Mouse (Mus musculus) lung, adult 2 months (tissue): Measurements from ENCODE around the gene Cisd1. TPM values are rescaled to one million over a fixed set of nuclear protein-coding genes. Genes with fewer than 3 reads are reported as not detected.
"Not testable (repeated sequence)": the region's sequence is repeated elsewhere in the genome, so short reads cannot be mapped to it uniquely, and the experiment has no call there.

Experiments
- DNase-seq: peaks from one replicate; pipeline ENCODE4 v3.0.0; 2022
- H3K4me1 ChIP-seq: fragments of 200-500 bp; 2 replicates; pipeline ENCODE4 v1.6.1; 2011; ENCODE audit warnings: low read length; ENCODE audit not compliant: control insufficient read depth, insufficient read depth
- H3K4me3 ChIP-seq: fragments of 200-500 bp; replicated peaks from 2 replicates; pipeline ENCODE3; 2011; ENCODE audit warnings: low read depth, mild to moderate bottlenecking, control low read depth, low read length; ENCODE audit errors: extremely low read depth
- CTCF ChIP-seq: fragments of 200-500 bp; IDR thresholded peaks from 2 replicates; pipeline ENCODE4 v1.5.1; 2011; ENCODE audit warnings: mild to moderate bottlenecking, low read length, control low read depth; ENCODE audit not compliant: insufficient read depth
- POLR2A ChIP-seq: fragments of 200-500 bp; IDR thresholded peaks from 2 replicates; pipeline ENCODE4 v1.6.1; 2011; ENCODE audit warnings: low read depth, mild to moderate bottlenecking, control low read depth, low read length, borderline replicate concordance; ENCODE audit errors: extremely low read depth
- WGBS: fragments of 180-500 bp; shearing (Covaris S2); methylation state at CpG from one replicate; pipeline ENCODE4 v1.1.7; 2018; 5-methylcytosine and 5-hydroxymethylcytosine counted together
- polyA plus RNA-seq: library from polyadenylated mRNA; depleted of rRNA; stranded (reverse); fragments of >200 nt; gene quantifications from 2 replicates; pipeline ENCODE4 v1.2.3, GENCODE M21; 2012; rRNA removed

The Cisd1 gene
- polyA plus RNA-seq: 35.7 and 40.6 TPM in 2 replicates

- DNase-seq: peak; percentile 89
- WGBS: under 1% methylated on average over 58 of the region's 60 CpGs
- H3K4me3 ChIP-seq: peak within 1 kb of the TSS; percentile 79
- TF ChIP-seq CTCF: no peak
- TF ChIP-seq POLR2A: no peak
- peaks cover 15% of the 10 kb centered on the region for H3K4me1 ChIP-seq
These were observed at the start of gene Cisd1 for GRCm38 (mm10) chr10:71344579-71345143. Cisd1 (minus strand) TSS chr10:71344954.

GRCm38 (mm10) chr10:71389311-71389710, 44.6 kb upstream of the Cisd1 start:
- TF ChIP-seq CTCF (no peak), POLR2A (no peak)
- Histone ChIP-seq H3K4me3 (no peak overlapping the region), H3K4me1 (no peaks in the 10 kb centered on the region)
- no peak for DNase-seq
- WGBS: 85% methylated on average over 5 of the region's 5 CpGs

GRCm38 (mm10) chr10:71384159-71385044, 39.6 kb upstream of the Cisd1 start:
- Histone ChIP-seq H3K4me1 (no peaks in the 10 kb centered on the region), H3K4me3 (no peak overlapping the region)
- DNase-seq: no peak
- 71% methylated on average over 19 of the region's 19 CpGs for WGBS
- TF ChIP-seq POLR2A (no peak), CTCF (no peak)

- not testable (repeated sequence) for H3K4me1 ChIP-seq, H3K4me3 ChIP-seq, DNase-seq
- 48% methylated on average over 6 of the region's 6 CpGs for WGBS
These were observed 38.8 kb upstream of the Cisd1 start for GRCm38 (mm10) chr10:71383552-71383924.

- no peak overlapping the region for H3K4me3 ChIP-seq
- WGBS: 65% methylated on average over 8 of the region's 8 CpGs
- no peaks in the 10 kb centered on the region for H3K4me1 ChIP-seq
- TF ChIP-seq CTCF (no peak), POLR2A (no peak)
- DNase-seq: no peak
These were observed 38.3 kb upstream of the Cisd1 start for GRCm38 (mm10) chr10:71382858-71383551.

GRCm38 (mm10) chr10:71382109-71382508, 37.4 kb upstream of the Cisd1 start:
- Histone ChIP-seq H3K4me3 (no peak overlapping the region), H3K4me1 (no peaks in the 10 kb centered on the region)
- TF ChIP-seq POLR2A: no peak
- TF ChIP-seq CTCF: no peak
- no peak for DNase-seq
- 80% methylated on average over 7 of the region's 7 CpGs for WGBS

- DNase-seq: no peak
- WGBS: 87% methylated on average over 29 of the region's 29 CpGs
- TF ChIP-seq POLR2A (no peak), CTCF (no peak)
- no peak overlapping the region for H3K4me3 ChIP-seq
- no peaks in the 10 kb centered on the region for H3K4me1 ChIP-seq
These were observed 36.8 kb upstream of the Cisd1 start for GRCm38 (mm10) chr10:71381471-71382033.

- WGBS: 83% methylated on average over 7 of the region's 7 CpGs
- DNase-seq: no peak
- TF ChIP-seq POLR2A (no peak), CTCF (no peak)
- no peak overlapping the region for H3K4me3 ChIP-seq
- no peaks in the 10 kb centered on the region for H3K4me1 ChIP-seq
These were observed 35.7 kb upstream of the Cisd1 start for GRCm38 (mm10) chr10:71380406-71380805.

GRCm38 (mm10) chr10:71376014-71376413, 31.3 kb upstream of the Cisd1 start:
- no peak for DNase-seq
- Histone ChIP-seq H3K4me3 (no peak overlapping the region), H3K4me1 (peaks cover 4% of the 10 kb centered on the region; the same call in 1 of the 2 replicates)
- WGBS: 79% methylated on average over 6 of the region's 6 CpGs
- no peak for TF ChIP-seq CTCF
- TF ChIP-seq POLR2A: no peak
